Mouse (Mus musculus) lung, postnatal 0 days (tissue): Measurements from ENCODE around the gene Ifitm2. TPM values are rescaled to one million over a fixed set of nuclear protein-coding genes. Genes with fewer than 3 reads are reported as not detected.

Experiments used
- ATAC-seq: fragments of 200-750 bp; cut with Nextera tagmentation; 2 replicates; pipeline ENCODE4 v1.8.0; 2017; ENCODE audit warnings: moderate library complexity
- DNase-seq: peaks from one replicate; pipeline ENCODE4 v3.0.0-alpha.2; 2016; ENCODE audit warnings: low spot score
- H3K27ac ChIP-seq: fragments of 300-500 bp; sonication (generic); 2 replicates; pipeline ENCODE4 v1.5.1; 2014; ENCODE audit warnings: antibody characterized with exemption, mild to moderate bottlenecking, low read length, mixed read lengths
- H3K27me3 ChIP-seq: fragments of 300-500 bp; sonication (generic); replicated peaks from 2 replicates; pipeline ENCODE4 v1.6.1; 2014; ENCODE audit warnings: low read length, mixed read lengths; ENCODE audit not compliant: insufficient read depth
- H3K36me3 ChIP-seq: fragments of 300-500 bp; sonication (generic); 2 replicates; pipeline ENCODE4 v1.6.1; 2014; ENCODE audit warnings: low read length, mixed read lengths; ENCODE audit not compliant: insufficient read depth
- H3K4me1 ChIP-seq: fragments of 300-500 bp; sonication (generic); 2 replicates; pipeline ENCODE4 v1.6.1; 2014; ENCODE audit warnings: antibody characterized with exemption, low read depth, low read length, mixed read lengths; ENCODE audit not compliant: insufficient read depth
- H3K4me2 ChIP-seq: fragments of 300-500 bp; sonication (generic); replicated peaks from 2 replicates; pipeline ENCODE4 v1.6.1; 2014; ENCODE audit warnings: low read depth, mild to moderate bottlenecking, low read length, moderate library complexity, mixed read lengths
- H3K4me3 ChIP-seq: fragments of 300-500 bp; sonication (generic); 2 replicates; pipeline ENCODE4 v1.5.1; 2014; ENCODE audit warnings: low read depth, low read length
- H3K9ac ChIP-seq: fragments of 300-500 bp; sonication (generic); replicated peaks from 2 replicates; pipeline ENCODE4 v1.6.1; 2014; ENCODE audit warnings: low read depth, mild to moderate bottlenecking
- H3K9me3 ChIP-seq: fragments of 300-500 bp; sonication (generic); 2 replicates; pipeline ENCODE4 v1.6.1; 2016; ENCODE audit warnings: low read length, mixed read lengths
- CTCF ChIP-seq: IDR thresholded peaks from 2 replicates; pipeline ENCODE4 v1.5.1; 2016; ENCODE audit warnings: antibody characterized with exemption, mild to moderate bottlenecking
- EP300 ChIP-seq: IDR thresholded peaks from 2 replicates; pipeline ENCODE4 v1.6.1; 2016; ENCODE audit warnings: antibody characterized with exemption, mild to moderate bottlenecking, control low read depth
- WGBS: fragments of 180-500 bp; shearing (Covaris S2); extraction: QIAGEN DNeasy Blood & Tissue Kit; methylation state at CpG from one replicate; pipeline ENCODE4 v1.1.7; 2014; 5-methylcytosine and 5-hydroxymethylcytosine counted together
- polyA plus RNA-seq: library from polyadenylated mRNA; unstranded; fragments of >200 nt; fragmentation: Nextera tagmentation; extraction: Ambion mirVana; gene quantifications from 2 replicates; pipeline ENCODE4 v1.2.1, GENCODE M21; 2015

Gene Ifitm2
- polyA plus RNA-seq, 1 experiment from 2014 or later: 1,710 TPM

- no peak overlapping the region for H3K9ac ChIP-seq
- no peak overlapping the region for H3K4me2 ChIP-seq
- ATAC-seq: no peak
- no peak for TF ChIP-seq EP300
- no peak for TF ChIP-seq CTCF
- H3K27me3 ChIP-seq: no peaks in the 10 kb centered on the region
- no peak for DNase-seq
- no peaks in the 10 kb centered on the region for H3K9me3 ChIP-seq
- WGBS: 80% methylated on average over 5 of the region's 5 CpGs
- no peaks in the 10 kb centered on the region for H3K36me3 ChIP-seq
- no peak overlapping the region for H3K27ac ChIP-seq
- no peaks in the 10 kb centered on the region for H3K4me1 ChIP-seq
- H3K4me3 ChIP-seq: no peak overlapping the region
These were observed 4.2 kb upstream of the Ifitm2 start for GRCm38 (mm10) chr7:140960026-140960425.

GRCm38 (mm10) chr7:140959181-140959901 lies 3.6 kb upstream of the Ifitm2 start:
- Histone ChIP-seq H3K4me3 (no peak overlapping the region), H3K27ac (peak overlapping the region; percentile 54), H3K27me3 (no peaks in the 10 kb centered on the region), H3K9me3 (no peaks in the 10 kb centered on the region), H3K4me2 (no peak overlapping the region), H3K9ac (no peak overlapping the region), H3K36me3 (no peaks in the 10 kb centered on the region), H3K4me1 (no peaks in the 10 kb centered on the region)
- 17% methylated on average over 9 of the region's 9 CpGs for WGBS
- ATAC-seq (no peak), DNase-seq (peak; percentile 76)
- TF ChIP-seq CTCF (peak; percentile 67), EP300 (no peak)

- Histone ChIP-seq H3K27ac (peak overlapping the region; percentile 83), H3K9ac (no peak overlapping the region), H3K27me3 (no peaks in the 10 kb centered on the region), H3K4me1 (peaks cover 3% of the 10 kb centered on the region; the same call in 1 of the 2 replicates), H3K36me3 (no peaks in the 10 kb centered on the region), H3K4me3 (no peak overlapping the region), H3K4me2 (no peak overlapping the region; the same call in 1 of the 2 replicates), H3K9me3 (no peaks in the 10 kb centered on the region)
- DNase-seq: no peak
- peak; percentile 93; the same call in 1 of the 2 replicates for TF ChIP-seq EP300
- peak; percentile 29; the same call in 1 of the 2 replicates for TF ChIP-seq CTCF
- 30% methylated on average over 6 of the region's 6 CpGs for WGBS
- no peak for ATAC-seq
These were observed 726 bp upstream of the Ifitm2 start for GRCm38 (mm10) chr7:140956556-140956869.

- peak; percentile 33 for DNase-seq
- H3K4me2 ChIP-seq: peak overlapping the region; percentile 66
- peaks cover 14% of the 10 kb centered on the region; the same call in 1 of the 2 replicates for H3K4me1 ChIP-seq
- no peak; the same call in 1 of the 2 replicates for ATAC-seq
- H3K9ac ChIP-seq: peak overlapping the region; percentile 60
- no peaks in the 10 kb centered on the region for H3K36me3 ChIP-seq
- no peaks in the 10 kb centered on the region for H3K9me3 ChIP-seq
- TF ChIP-seq CTCF: no peak
- TF ChIP-seq EP300: no peak
- peak overlapping the region; percentile 83 for H3K27ac ChIP-seq
- no peaks in the 10 kb centered on the region for H3K27me3 ChIP-seq
- WGBS: 5% methylated on average over 17 of the region's 17 CpGs
- peak overlapping the region; percentile 62 for H3K4me3 ChIP-seq
These were observed 445 bp downstream of the Ifitm2 start for GRCm38 (mm10) chr7:140955342-140955741.

GRCm38 (mm10) chr7:140954733-140955071 lies 1.1 kb downstream of the Ifitm2 start:
- H3K4me1 ChIP-seq: peaks cover 14% of the 10 kb centered on the region; the same call in 1 of the 2 replicates
- H3K9me3 ChIP-seq: no peaks in the 10 kb centered on the region
- TF ChIP-seq EP300 (no peak), CTCF (no peak)
- H3K27me3 ChIP-seq: no peaks in the 10 kb centered on the region
- H3K27ac ChIP-seq: peak overlapping the region; percentile 83
- H3K4me3 ChIP-seq: peak overlapping the region; percentile 62
- H3K9ac ChIP-seq: peak overlapping the region; percentile 60
- no peak for ATAC-seq
- H3K36me3 ChIP-seq: 0 out of 2 replicates have a peak, but pooled peaks cover 1% of the 10 kb centered on the region
- peak overlapping the region; percentile 66 for H3K4me2 ChIP-seq
- 4% methylated on average over 9 of the region's 9 CpGs for WGBS
- DNase-seq: peak; percentile 25

GRCm38 (mm10) chr7:140953800-140954732 lies 1.7 kb downstream of the Ifitm2 start:
- Histone ChIP-seq H3K4me1 (peaks cover 14% of the 10 kb centered on the region; the same call in 1 of the 2 replicates), H3K9me3 (no peaks in the 10 kb centered on the region), H3K4me3 (peak overlapping the region; percentile 62), H3K27ac (peak overlapping the region; percentile 62), H3K9ac (peak overlapping the region; percentile 60), H3K4me2 (peak overlapping the region; percentile 66), H3K36me3 (0 out of 2 replicates have a peak, but pooled peaks cover 7% of the 10 kb centered on the region), H3K27me3 (no peaks in the 10 kb centered on the region)
- WGBS: 33% methylated on average over 15 of the region's 15 CpGs
- DNase-seq (peak; percentile 44), ATAC-seq (no peak)
- TF ChIP-seq EP300 (no peak), CTCF (no peak)
